Mouse (Mus musculus): ENCODE data around the gene Ppp1cc.
"Not testable (repeated sequence)": the region's sequence is repeated elsewhere in the genome, so short reads cannot be mapped to it uniquely, and the experiment has no call there.

Ppp1cc gene

DNA sequence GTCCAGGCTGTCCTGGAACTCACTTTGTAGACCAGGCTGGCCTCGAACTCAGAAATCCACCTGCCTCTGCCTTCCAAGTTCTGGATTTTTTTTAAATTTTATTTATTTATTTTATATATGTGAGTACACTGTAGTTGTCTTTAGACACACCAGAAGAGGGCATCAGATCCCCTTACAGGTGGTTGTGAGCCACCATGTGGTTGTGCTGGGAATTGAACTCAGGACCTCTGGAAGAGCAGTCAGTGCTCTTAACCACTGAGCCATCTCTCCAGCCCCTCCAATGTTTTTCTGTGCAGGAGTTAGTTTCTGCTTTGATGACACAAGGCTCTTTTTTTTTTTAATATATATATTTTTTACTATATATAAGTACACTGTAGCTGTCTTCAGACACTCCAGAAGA is 54.7 kb downstream of the Ppp1cc start:
- not testable (repeated sequence) for DNase-seq (ENCODE audit: low spot score in 2 of 2)

GRCm38 (mm10) chr5:122213861-122214260 is 55.8 kb downstream of the Ppp1cc start:
- no peak for DNase-seq (ENCODE audit: low spot score in 2 of 2)

DNA sequence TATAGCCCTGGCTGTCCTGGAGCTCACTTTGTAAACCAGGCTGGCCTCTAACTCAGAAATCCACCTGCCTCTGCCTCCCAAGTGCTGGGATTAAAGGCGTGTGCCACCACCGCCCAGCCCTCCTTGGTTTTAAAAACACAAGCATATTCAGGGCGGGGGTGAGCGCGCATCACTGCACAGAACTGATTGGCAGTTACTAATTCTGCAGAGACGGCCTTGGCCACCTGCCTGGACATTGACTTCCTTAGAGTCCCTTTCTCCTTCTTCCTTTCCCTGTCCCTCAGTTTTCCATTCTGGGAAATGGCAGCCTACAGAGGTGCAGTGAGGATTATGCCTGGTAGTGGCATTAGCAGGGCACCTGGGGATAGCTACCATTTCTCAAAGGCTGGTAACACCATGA is 59.6 kb downstream of the Ppp1cc start:
- DNase-seq (ENCODE audit: low spot score in 2 of 2): no peak

- DNase-seq (ENCODE audit: low spot score in 2 of 2): no peak
Measured at GRCm38 (mm10) chr5:122218109-122218905, 60.2 kb downstream of the Ppp1cc start.

DNA sequence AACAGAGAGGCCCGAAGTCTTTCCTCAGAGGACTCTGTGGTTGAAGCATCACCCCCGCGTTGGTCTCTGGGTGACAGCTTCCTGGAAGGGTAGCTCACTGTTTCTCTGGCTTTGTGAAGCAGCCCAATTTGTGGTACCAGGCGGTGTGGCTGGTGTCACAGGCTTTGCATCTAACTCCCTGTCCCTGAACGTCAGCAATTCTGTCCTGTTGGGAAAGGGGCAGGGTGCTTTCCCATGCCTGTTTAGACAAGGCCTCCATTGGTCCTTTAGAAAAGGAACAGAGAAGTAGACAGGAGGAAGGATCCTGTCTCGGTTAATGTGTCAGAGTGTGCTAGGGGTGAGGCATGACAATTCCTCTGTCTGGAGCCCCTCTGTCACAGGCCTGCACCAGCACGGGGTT is 60.9 kb downstream of the Ppp1cc start:
- no peak for DNase-seq (ENCODE audit: low spot score in 2 of 2)

GRCm38 (mm10) chr5:122219655-122220629 is 61.9 kb downstream of the Ppp1cc start:
- DNase-seq (ENCODE audit: low spot score in 2 of 2): peak; percentile 72 to 81

- DNase-seq (ENCODE audit: low spot score in 2 of 2): no peak
Measured at GRCm38 (mm10) chr5:122221085-122221484, 63.0 kb downstream of the Ppp1cc start.

- no peak for DNase-seq (ENCODE audit: low spot score in 2 of 2)
Measured at GRCm38 (mm10) chr5:122224291-122224690, 66.2 kb downstream of the Ppp1cc start.

Data from spleen, postnatal 4 days (tissue).